Mouse (Mus musculus) mature B cell (primary cell): ENCODE data around the gene Usf3.

ENCODE experiments used
- in situ Hi-C: fragments of 300-500 bp; cut with MboI; formaldehyde crosslinking; loops from 2 replicates; pipeline ENCODE4 v1.14.3; 2019

Usf3 gene

GRCm38 (mm10) chr16:44173966-44174530 lies 1.0 kb downstream of the Usf3 start:
- in situ Hi-C loops = no loop called here

- in situ Hi-C loops = no loop called here
Observed at GRCm38 (mm10) chr16:44175001-44175400, 2.0 kb downstream of the Usf3 start.

DNA sequence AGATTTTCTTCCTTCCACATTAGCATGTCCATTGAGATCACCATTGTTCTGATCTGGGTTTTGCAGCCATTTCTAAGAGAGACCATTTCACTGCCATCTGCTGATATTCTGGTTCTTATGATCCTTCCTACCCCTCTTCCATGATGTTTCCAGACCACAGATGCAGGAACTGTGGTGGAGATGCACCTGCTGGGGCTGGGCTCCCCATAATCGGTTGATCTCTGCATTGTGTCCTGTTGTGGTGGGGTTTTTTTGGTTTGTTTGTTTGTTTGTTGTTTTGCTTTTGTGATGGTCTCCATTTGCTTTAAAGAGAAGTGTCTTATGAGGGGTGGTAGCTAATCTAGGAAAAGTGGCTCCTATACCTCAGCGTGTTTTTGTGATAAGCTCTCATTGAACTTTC lies 3.5 kb downstream of the Usf3 start:
- in situ Hi-C loops = no loop called here

DNA sequence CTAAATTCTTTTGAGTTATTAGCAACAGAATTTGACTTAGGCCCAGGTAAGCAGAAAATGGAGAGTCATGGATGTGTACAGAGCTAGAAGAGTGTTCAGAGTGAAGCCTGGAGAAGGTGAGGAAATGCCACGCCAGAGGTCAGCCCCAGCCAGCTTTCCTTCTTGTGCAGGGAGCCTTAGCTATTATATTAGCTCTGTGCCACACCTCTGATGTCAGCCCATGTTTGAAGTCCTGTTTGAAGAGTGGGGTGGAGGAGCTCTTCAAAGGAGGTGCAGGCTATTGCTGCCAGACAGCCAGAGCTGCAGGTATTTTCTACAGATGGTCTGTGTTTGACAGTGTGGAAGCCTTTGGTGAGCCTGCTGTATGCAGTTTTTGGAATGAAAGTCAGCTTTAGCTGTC lies 5.5 kb downstream of the Usf3 start:
- in situ Hi-C loops = no loop called here

GRCm38 (mm10) chr16:44182597-44182996 lies 9.6 kb downstream of the Usf3 start:
- in situ Hi-C loops = no loop called here

DNA sequence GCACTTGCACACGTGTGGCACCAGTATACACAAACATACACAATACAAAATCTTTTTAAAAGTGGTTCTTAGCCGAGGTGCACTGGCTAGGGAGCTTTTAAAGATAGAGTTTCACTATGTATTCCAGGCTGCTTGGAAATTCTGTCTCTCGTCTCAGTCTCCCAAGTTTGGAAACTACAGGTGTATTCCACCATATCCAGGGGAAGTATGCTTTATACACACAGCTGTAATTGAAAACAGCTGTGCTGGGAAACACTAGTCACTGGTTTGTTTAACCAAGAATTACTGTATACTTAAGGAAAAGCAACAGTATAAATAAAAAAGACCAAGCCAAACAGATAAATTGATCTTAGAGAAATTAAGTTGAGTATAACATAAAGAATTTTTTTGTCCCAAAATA lies 11.7 kb downstream of the Usf3 start:
- in situ Hi-C loops = no loop called here

DNA sequence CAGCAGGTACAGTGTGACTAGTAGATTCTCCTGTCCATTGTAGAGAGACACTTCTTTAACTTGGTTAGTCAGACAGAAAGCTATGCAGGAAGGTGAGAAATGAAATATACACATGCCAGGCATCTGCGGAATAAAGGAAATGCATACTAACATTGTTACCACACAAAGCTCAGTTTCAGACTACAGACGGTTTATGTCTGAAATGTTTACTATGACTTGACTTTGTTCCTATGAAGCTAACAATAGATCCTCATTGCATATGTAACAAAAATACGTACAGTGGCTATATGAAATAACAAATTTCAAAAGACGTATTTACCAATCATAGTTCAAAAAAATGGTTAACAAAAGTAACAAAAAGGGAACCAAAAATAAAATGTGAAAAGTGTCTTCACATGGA lies 14.1 kb downstream of the Usf3 start:
- in situ Hi-C loops = no loop called here

DNA sequence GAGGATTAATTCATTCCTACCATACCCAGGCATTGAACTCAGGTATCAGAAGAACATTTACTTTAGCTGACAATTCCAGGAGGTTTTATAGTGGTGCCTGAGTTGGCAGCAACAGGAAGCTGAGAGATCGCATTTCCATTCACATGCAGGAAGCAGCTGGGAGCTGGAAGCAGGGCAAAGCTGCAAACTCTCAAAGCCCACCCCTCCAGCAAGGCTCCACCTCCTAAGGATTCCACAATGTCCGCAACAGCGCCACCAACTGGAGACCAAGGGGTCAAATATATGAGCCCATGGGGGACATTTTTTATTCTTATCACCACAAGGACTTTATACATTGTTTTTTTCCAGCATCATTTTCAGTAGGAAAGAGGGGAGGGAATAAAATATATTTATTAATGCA lies 15.7 kb downstream of the Usf3 start:
- in situ Hi-C loops = no loop called here

GRCm38 (mm10) chr16:44190032-44190431 lies 17.0 kb downstream of the Usf3 start:
- in situ Hi-C loops = no loop called here

DNA sequence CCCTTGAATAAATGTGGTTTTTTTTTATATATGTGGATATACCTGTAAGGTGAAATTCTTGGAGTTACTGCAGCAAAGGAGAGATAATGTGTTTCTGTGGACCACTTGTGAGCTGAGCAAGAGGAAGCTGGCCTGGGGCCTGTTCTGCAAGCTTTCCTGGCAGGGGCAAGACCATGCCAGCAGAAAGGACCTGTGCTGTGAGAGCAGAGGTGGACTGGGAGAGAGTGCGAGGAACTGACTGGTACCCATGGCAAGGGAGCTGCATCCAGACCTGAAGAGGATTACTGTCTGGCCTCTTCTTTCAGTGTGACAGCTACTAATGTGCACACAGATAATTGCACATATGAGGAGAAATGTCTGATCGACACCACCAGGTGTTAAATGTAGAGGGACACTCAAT lies 17.9 kb downstream of the Usf3 start:
- in situ Hi-C loops = no loop called here

GRCm38 (mm10) chr16:44199066-44199703 lies 26.1 kb downstream of the Usf3 start:
- in situ Hi-C loops = no loop called here

DNA sequence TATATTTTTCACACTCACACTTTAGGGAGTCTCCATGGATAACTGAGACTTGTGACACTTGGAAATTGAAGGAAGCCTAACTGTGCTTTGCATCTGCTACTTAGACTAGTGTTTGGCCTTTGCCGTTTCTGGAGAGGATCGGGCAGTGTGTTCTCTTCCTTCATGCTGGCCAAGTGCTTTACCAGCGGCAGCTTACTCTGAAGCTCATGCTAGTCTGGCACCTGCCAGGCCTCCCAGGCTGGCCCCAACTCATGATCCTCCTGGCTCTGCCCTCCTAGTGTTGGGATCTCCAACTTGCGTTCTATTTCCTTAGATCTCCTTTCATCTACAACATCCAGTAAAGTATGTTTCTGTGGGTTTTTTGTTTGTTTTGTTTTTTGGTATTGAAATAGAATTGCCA lies 27.1 kb downstream of the Usf3 start:
- in situ Hi-C loops = no loop called here

DNA sequence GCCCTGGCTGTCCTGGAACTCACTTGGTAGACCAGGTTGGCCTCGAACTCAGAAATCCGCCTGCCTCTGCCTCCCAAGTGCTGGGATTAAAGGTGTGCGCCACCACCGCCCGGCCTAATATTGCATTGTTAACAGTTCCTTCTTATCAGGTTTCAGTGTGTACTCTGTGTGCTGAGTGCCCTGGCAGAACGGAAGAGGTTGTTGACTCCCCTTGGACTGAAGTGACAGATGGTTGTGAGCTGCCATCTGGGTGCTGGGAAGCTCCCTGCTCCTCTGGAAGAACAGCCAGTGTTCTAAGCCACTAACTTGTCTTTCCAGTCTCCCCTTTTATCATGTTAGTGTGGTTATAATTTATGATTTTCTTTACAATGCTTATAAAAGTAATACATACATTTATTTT lies 31.3 kb downstream of the Usf3 start:
- in situ Hi-C loops = no loop called here

DNA sequence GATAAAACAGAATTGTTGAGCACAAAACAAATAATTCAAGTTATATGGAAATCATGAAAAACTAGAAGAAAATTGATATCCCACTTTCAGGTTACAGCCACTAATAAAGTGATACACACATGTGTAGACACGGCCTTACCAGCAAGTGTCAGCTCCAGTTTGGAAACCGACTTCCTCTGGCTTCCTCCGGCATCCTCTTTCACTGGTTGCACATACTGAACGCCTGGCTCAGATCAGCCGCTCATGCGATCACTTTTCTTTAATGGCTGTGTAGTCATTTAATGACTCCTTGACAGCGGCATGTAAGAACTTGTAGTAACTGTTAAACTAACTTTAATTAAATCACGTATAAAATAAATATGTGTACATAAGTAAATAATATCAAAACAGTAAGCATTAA lies 32.9 kb downstream of the Usf3 start:
- in situ Hi-C loops = no loop called here

DNA sequence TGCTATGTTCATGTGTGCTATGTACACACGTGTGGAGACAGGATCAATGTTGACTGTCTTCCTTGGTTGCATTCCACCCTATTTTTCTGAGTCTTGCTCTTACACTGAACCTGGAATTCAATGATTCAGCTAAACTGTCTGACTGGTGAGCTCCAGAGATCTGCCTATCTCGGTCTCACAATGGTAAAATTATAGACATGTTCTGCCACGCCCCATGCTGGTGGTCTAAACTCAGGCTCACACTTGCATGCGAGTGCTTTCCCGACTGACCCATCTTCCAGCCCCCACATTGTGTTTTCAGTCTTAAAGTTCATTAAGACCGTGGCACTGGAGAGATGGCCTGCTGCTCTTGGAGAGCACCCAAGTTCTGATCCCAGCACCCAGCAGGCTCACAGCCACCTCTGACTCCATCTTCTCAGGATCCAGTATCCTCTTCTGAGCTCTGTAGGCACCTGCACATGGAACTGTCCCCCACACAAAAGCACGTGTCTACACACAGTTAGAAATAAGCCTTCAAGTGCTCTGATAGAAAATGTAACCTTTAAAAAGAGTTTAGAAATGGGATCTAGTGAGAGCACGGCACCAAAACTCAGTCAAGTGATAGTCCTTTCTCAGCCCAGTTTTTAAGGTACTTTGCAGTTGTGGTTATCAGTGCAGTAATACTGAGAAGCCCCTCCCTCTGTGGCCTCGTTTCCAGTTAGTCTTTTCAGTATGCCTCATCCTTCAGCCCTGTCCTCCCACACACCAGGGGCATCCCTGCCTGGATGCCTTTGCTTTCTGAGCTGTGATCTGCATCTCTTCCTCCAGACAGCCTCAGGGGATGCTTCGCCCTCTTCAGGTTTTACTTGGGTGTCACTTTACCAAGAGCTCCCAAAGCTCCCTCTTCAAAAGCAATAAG lies 37.4 kb downstream of the Usf3 start:
- in situ Hi-C loops = no loop called here

DNA sequence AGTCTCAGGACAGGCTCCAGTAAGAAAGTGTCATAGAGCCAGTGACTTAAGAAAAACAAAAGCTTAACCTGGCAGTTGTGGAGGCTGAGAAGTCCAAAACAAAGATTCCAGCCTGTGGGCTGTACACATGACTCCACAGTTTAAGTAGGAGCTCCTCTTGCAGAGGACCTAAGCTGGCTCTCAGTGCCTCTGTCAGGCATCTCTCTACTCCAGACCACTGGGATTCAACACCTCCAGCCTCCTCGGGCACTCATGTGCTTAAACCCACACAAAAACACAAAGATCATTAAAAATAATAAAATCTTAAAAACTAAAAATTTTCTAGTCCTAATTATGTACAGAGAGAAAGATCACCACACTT lies 38.0 kb downstream of the Usf3 start:
- in situ Hi-C loops = no loop called here

DNA sequence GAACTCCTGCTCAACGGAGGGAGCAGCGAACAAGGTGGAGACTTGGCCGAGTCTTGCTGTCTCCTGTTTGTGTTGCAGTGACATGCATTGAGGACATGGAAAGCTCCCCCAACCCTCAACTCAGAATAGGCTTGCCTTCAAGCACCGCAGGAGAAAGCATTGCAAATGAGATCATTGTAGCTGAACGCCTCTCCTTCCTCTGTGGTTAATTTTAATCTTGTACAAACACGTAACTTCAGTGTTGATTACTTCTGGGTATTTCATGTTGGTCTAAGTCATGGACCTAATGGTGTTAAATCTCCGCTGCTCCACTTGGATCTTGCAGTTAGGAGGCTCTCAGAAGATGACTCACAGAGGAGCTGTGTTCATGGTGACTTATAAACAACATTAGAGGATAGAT lies 39.7 kb downstream of the Usf3 start:
- in situ Hi-C loops = no loop called here

GRCm38 (mm10) chr16:44215513-44215912 lies 42.5 kb downstream of the Usf3 start:
- in situ Hi-C loops = no loop called here

DNA sequence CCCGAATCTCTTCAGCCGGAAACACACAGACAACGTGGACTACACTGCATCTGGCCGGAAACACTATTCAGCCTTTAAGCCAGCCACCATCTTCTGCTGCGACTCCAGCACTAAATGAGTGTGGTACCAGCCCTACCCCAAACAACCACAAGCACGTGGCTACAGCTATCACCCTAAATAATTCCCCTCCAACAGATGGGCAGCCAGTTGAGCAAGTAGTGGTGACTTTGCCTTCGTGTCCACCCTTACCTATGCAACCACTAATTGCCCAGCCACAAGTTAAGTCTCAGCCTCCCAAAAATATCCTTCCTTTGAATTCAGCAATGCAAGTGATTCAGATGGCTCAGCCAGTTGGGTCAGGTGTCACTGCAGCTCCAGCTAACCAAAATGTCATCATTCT lies 43.4 kb downstream of the Usf3 start:
- in situ Hi-C loops = no loop called here

GRCm38 (mm10) chr16:44221463-44221862 lies 48.4 kb downstream of the Usf3 start:
- in situ Hi-C loops = no loop called here

GRCm38 (mm10) chr16:44226706-44227291 lies 53.8 kb downstream of the Usf3 start:
- in situ Hi-C loops = no loop called here

GRCm38 (mm10) chr16:44233019-44233418 lies 60.0 kb downstream of the Usf3 start:
- in situ Hi-C loops = no loop called here

GRCm38 (mm10) chr16:44237836-44238235 lies 64.8 kb downstream of the Usf3 start:
- in situ Hi-C loops = no loop called here
